Mouse (Mus musculus): ENCODE measurements around the gene Fam131b.
A peak's percentile ranks its signal among the peaks of the same experiment; 100 is the strongest.

Fam131b gene

DNA sequence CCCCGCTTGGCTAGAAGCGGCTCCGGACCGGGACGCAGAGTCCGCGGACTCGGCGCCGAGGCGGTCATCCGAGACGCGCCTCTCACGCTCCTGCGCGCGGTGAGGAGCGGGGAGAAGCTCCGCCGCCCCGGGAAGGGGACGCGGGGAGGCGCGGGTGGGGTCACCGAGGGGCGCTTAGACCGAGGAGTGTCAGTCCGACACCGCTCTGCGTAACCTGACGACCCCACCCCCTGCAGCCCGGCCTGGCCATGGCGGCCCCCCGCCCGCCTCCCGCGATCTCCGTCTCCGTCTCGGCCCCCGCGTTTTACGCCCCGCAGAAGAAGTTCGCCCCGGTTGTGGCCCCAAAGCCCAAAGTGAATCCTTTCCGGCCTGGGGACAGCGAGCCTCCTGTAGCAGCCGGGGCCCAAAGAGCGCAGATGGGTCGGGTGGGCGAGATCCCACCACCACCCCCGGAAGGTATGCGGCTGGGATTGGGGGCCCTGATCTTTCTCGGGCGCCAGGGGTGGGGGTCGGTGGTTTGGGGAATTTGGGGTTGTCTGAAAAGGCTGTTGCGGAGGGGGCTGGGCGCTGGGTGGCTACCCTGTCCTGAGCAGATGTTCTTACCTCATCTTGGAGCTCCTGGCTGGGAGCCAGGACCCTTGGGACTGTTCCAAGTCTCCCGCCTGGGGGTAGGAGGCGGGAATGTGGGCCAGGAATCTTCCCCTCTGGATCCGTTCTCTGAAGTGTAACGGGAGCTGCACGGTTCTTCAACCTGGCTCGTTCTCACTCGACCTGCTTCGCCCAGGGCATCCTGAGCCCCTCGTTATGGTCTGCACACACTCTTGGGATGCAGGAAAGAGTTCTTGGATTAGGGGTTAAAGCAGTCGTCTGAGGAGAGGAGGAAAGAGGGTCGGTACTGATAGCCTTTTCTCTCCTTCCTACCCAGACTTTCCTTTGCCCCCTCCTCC lies 25.9 kb upstream of the Fam131b start:
- TF ChIP-seq GATA4 (IDR thresholded peaks at IDR 0.05; ENCODE audit: insufficient replicate concordance, low read length): no peak

DNA sequence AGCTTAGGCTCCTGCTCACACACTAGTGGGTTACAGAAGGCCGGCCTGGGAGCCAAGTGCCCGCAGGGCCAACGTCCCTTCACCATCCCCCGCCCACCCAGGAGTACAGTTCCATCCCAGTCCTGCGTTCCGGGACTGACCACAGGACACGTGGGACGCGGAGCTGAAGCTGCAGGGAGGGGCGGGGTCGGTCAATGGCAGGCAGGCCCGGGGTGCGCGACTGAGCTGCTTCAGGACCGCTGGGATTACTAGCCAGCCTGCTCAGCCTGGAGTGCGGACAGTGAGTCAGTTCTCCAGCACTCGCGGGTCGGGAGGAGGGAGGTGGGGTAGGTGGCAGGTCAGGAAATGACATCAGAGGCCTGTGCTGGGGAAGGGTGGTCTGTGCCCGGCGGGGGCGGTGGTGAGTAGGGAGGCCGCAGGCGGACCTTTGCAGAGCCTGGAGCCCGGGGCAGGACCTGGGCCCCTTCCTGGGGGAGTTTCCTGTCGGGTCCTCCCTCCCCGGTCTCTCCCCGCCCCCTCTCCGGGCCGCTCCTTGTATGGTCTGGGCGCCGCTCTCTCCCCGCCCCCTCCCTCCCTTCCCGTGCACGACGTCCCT lies 25.1 kb upstream of the Fam131b start, which contains the start of gene Zyx:
TSS of gene Zyx (plus strand) at position 205 of the 595 bp plus-strand sequence.
- peak; percentile 30; the same call in 1 of the 2 replicates for TF ChIP-seq GATA4 (IDR thresholded peaks at IDR 0.05; ENCODE audit: insufficient replicate concordance, low read length)

DNA sequence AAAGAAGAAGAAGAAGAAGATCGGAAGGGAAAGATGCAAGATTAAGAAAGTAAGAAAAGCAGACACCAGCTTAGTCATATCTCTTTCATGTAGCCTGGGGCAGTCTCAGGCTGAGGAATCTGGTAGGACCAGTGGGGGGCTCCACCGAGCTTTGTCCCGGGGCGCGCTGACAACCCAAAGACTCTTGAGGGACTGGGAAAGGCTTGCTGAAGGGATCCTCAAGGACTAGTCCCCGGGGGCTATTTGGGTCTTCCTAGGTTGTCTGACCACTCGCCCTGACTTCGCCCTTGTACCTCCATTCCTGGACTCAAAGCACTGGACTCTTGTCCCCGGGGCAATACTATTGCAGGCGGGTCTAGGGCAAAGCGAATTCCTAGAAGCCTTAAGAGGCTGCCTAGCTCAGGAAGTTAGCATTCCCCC lies 24.6 kb upstream of the Fam131b start:
- no peak for TF ChIP-seq GATA4 (IDR thresholded peaks at IDR 0.05; ENCODE audit: insufficient replicate concordance, low read length)

DNA sequence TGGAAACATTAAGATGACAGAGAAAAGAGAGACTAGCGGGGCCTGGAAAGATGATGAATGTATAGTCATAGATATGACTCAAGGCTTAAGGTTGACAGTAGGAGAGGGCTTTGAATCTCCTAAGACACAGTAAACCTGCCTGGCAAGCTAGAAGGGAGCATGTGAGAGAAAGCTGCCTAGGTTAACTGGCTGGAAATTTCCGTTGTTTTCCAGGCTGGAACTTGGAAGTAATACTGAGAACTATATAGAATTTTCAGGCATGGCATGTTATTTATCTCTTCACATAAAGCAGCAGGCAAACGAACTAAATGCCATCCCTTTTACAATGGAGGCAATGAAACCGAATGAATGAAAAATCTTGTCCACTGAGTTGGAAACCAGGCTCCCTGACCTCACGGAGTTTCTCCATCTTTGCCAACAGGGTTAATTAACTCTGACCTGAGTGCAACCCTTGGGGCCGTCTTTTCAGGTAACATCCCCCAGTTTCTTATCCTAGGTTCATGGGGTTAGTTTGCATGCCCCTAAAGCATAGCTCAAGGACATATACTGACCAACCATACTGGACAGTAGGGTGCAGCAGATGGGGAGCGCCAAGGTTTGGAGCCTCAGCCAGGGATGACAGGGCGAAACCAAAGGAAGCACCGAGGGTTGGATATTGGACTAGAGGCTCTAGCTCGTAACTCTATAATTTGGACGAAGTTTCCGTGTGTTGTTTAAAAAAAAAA lies 24.0 kb upstream of the Fam131b start:
- TF ChIP-seq GATA4 (IDR thresholded peaks at IDR 0.05; ENCODE audit: insufficient replicate concordance, low read length): no peak

DNA sequence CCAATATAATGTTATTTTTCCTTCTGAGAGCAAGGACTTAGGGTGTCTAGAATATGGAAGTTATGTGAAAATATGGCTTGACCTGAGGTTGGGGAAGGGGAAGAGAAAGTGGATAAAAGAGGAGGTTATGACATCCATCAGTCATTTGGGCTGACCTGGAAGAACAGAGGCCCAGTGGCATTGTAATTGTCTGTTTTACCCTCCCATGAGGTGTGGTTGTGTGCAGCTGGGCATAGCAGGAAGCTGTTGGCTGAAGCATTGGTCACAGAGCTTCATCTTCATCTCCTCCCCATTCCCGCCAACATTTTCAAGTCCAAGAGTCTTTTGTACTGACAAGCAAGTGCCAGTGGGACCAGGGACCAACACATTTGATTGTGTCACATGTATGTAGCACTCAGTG lies 19.8 kb upstream of the Fam131b start:
- TF ChIP-seq GATA4 (IDR thresholded peaks at IDR 0.05; ENCODE audit: insufficient replicate concordance, low read length): no peak

DNA sequence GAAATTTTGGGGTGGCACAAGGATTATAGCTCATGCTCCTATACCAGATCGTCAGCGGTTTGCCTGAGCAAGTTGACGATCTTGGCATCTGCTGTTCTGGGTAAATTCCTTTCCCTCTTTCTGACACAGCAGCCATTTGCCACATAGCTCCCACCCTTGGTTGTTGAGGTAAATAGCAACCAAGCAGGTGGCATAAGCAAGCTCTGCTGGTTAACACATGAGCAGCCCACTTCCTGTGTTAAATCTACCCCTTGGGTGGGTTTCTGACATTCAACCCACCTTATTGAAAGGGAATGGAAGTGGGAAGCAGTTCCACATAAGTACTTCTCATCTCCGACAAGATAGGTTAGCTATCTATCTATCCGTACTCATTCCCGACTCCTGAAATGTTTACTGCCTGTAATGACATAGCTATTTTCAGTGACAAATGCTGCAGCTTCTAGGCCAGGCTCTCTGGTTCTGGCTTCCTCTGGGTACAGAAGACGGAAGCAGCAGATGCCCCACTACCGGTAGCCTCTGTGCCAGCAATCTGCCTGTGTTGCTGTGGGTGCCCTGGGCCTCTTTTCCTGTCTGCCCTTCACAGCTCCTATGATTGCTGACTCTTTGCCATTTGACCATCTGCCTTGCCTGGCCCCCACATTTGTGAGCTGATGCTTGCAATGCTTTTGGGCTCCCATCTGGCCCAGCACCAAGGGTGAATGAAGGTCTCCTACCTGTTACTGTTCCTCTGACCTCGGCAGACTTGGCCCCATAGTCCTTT lies 19.1 kb upstream of the Fam131b start:
- no peak for TF ChIP-seq GATA4 (IDR thresholded peaks at IDR 0.05; ENCODE audit: insufficient replicate concordance, low read length)

DNA sequence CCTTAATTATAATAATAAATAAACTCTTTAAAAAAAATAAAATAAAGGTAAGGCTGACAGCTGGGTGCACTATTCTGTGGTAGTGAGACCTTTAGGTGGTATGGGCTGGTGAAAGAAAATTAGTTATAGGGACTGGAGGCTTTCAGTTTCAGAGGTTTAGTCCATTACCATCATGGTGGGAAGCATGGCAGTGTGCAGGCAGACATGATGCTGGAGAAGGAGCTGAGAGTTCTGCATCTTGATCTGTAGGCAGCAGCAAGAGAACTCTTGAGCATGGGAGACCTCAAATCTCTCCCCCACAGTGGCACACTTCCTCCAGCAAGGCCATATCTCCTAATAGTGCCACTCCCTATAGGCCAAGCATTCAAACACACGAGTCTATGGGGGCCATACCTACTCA lies 17.7 kb upstream of the Fam131b start:
- TF ChIP-seq GATA4 (IDR thresholded peaks at IDR 0.05; ENCODE audit: insufficient replicate concordance, low read length): no peak

DNA sequence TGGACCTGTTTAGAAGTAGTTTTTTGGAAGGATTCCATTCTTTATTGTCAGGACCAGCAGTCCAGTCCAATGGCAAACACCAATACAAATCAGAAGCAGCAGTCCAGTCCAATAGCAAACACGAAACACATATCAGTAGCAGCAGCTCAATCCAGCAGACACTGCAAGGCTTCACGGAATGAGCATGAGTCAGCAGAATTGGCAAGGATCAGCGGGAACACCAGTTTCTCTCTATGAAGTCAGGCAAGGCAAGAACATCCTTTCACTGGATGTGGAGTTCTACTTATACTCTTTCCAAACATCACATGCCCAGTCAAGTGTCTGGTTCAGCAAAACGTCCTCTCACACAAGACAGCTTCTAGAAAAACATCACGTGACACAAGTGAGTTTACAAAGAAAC lies 15.5 kb upstream of the Fam131b start:
- no peak for TF ChIP-seq GATA4 (IDR thresholded peaks at IDR 0.05; ENCODE audit: insufficient replicate concordance, low read length)

DNA sequence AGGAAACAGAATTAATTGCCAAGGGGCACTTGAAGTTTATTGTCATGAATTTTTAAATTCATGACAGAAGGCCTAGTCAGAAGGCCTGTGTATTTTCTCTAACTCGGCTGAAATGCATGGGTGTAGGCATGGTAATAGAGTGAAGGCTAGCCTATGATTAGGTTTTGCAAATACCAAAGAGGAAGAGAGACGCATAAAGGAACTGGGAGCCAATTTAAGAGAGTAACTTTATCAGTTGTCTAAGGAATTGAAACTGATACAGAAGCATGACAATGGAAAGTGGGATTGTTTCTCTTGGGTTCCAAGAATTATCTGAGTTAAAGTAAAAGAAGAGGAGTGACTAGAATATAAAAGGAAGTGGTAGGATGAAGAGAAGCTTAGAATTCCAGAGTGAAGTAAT lies 14.7 kb upstream of the Fam131b start:
- no peak for TF ChIP-seq GATA4 (IDR thresholded peaks at IDR 0.05; ENCODE audit: insufficient replicate concordance, low read length)

DNA sequence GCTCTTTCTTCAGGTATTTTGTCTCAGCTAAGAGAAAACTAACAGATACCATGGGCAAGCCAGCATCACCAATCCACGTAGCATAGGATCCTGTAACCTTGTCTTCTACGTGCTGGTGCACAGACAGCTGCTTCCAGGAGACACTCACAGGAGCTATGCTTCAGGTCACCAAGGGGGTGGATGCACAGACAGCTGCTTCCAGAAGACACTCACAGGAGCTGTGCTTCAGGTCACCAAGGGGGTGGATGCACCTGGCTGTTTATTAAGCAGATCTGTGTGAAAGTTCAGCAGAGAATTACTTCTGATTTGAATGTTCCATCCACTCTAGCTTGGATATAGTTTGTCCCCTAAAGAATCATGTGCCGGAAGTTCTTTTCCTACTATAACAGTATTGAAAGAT lies 6.5 kb upstream of the Fam131b start:
- TF ChIP-seq GATA4 (IDR thresholded peaks at IDR 0.05; ENCODE audit: insufficient replicate concordance, low read length): no peak

DNA sequence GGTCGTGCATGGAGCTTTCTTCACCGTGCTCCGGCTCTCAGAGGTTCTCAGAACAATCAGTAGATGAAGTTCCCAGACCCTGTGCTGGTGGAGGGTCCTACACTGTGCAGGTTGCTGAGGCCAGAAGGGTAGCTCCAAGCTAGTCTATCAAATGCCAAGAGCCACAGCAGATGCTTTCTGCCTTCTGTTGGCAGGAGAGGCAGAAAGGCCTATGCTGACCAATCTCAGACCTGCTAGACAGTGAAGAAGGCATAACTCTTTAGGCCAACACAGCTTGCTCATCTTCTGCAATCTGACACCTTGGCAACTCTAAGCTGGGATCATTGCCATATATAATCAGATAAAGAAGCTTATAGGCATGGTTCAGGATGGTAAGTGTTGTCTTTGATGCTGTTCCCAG lies 5.8 kb upstream of the Fam131b start:
- TF ChIP-seq GATA4 (IDR thresholded peaks at IDR 0.05; ENCODE audit: insufficient replicate concordance, low read length): no peak

DNA sequence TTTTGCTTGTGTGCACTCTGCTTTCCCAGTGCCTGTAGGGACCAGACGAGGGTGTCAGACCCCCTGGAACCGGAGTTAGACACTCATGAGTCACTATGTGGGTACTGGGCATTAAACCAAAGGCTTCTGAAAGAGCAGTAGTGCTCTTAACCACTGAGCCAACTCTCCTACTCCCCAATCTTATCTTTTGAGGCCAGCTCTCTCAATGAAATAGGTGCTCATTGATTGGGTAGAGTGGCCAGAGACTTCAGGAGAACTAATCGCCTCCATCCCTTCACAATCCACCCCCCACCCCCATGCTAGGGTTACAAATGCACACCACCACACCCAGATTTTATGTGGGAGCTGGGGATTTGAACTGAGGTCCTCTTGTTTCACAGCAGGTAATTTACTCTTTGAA lies 4.3 kb upstream of the Fam131b start:
- no peak for TF ChIP-seq GATA4 (IDR thresholded peaks at IDR 0.05; ENCODE audit: insufficient replicate concordance, low read length)

DNA sequence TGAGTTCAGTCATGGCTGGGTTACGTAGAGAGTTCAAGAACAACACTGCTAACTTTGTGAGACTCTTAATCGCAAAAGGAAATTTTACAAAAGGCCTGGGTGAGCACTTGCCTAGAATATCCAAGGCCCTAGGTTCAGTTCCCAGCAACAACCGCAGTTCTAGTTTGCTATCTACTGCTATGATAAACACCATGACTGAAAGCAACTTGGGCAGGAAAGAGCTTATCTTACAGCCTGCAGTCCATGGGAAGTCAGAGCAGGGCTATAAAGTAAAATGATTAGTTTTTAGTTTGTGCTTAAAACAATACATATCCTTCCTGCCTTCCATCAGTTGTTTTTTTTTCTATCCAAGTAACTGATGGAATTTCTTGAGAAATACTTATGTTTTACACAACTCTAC lies 2.1 kb upstream of the Fam131b start:
- TF ChIP-seq GATA4 (IDR thresholded peaks at IDR 0.05; ENCODE audit: insufficient replicate concordance, low read length): no peak

DNA sequence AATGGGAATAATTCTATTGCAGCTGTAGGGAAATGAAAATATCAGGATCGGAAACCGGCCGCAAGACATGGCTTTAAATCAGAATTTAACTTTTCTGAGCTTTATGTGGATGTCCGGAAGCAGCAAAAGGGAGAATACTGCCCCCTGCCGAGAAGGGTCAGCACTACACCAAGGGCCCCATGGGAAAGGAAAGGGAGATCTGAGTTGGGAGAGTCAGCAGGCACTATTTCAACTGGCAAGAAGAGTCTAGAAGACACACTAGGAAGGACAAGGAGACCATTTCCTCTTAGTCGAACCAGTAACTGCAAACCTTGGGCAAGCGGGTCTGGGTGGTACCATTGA lies 796 bp upstream of the Fam131b start:
- no peak for TF ChIP-seq GATA4 (IDR thresholded peaks at IDR 0.05; ENCODE audit: insufficient replicate concordance, low read length)

DNA sequence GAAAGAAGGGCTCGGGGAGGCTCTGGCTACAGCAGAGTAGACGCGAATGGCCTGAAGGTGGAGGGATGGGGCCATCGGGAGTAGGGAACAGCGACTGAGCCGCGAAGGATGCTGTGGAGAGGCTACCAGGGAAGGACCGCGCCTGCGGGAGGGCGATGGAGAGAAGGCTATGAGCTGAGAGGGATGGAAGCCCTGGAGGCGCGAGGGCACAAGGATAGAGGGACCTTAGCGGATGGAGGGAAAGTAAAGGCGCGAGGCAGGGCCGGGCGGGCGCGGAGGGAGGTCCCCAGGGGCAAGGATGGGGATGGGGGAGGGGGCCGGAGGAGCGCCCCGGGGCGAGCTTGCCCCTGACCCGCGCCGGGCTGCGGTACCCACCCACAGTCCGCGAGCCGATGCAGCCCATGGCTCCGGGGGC lies 369 bp downstream of the Fam131b start:
- no peak for TF ChIP-seq GATA4 (IDR thresholded peaks at IDR 0.05; ENCODE audit: insufficient replicate concordance, low read length)
